Mouse (Mus musculus) limb, embryonic 14.5 days (tissue): ENCODE measurements around the gene Zfp143. TPM values are rescaled to one million over a fixed set of nuclear protein-coding genes. Genes with fewer than 3 reads are reported as not detected.

Experiments used
- ATAC-seq: fragments of 200-750 bp; cut with Nextera tagmentation; 2 replicates; pipeline ENCODE4 v1.8.0; 2017; ENCODE audit warnings: low read depth, moderate number of reproducible peaks, moderate TSS enrichment; ENCODE audit not compliant: low FRiP score
- DNase-seq: peaks from one replicate; pipeline ENCODE4 v3.0.0-alpha.2; 2015; ENCODE audit warnings: low spot score
- H3K27ac ChIP-seq: fragments of 300-500 bp; sonication (generic); replicated peaks from 2 replicates; pipeline ENCODE4 v1.5.1; 2014; ENCODE audit warnings: low read depth, mild to moderate bottlenecking, low read length, moderate library complexity, mixed read lengths
- H3K27me3 ChIP-seq: fragments of 300-500 bp; sonication (generic); 2 replicates; pipeline ENCODE4 v1.6.1; 2014; ENCODE audit warnings: low read length, mixed read lengths; ENCODE audit not compliant: control insufficient read depth, insufficient read depth
- H3K36me3 ChIP-seq: fragments of 300-500 bp; sonication (generic); 2 replicates; pipeline ENCODE4 v1.6.1; 2014; ENCODE audit warnings: mild to moderate bottlenecking, low read length, moderate library complexity, mixed read lengths; ENCODE audit not compliant: control insufficient read depth, insufficient read depth
- H3K4me1 ChIP-seq: fragments of 300-500 bp; sonication (generic); 2 replicates; pipeline ENCODE4 v1.6.1; 2014; ENCODE audit warnings: antibody characterized with exemption, low read length, mixed read lengths; ENCODE audit not compliant: control insufficient read depth, insufficient read depth
- H3K4me2 ChIP-seq: fragments of 300-500 bp; sonication (generic); replicated peaks from 2 replicates; pipeline ENCODE4 v1.6.1; 2014; ENCODE audit warnings: low read depth, mild to moderate bottlenecking, low read length, moderate library complexity; ENCODE audit not compliant: severe bottlenecking
- H3K4me3 ChIP-seq: fragments of 300-500 bp; sonication (generic); replicated peaks from 2 replicates; pipeline ENCODE4 v1.5.1; 2014; ENCODE audit warnings: low read length
- H3K9ac ChIP-seq: fragments of 300-500 bp; sonication (generic); 2 replicates; pipeline ENCODE4 v1.6.1; 2014; ENCODE audit warnings: mild to moderate bottlenecking, low read depth, low read length, moderate library complexity; ENCODE audit not compliant: severe bottlenecking
- H3K9me3 ChIP-seq: fragments of 300-500 bp; sonication (generic); 2 replicates; pipeline ENCODE4 v1.6.1; 2016; ENCODE audit warnings: low read length; ENCODE audit not compliant: control insufficient read depth
- POLR2A ChIP-seq: fragments of 200-500 bp; IDR thresholded peaks from 2 replicates; pipeline ENCODE4 v1.8.0; 2012; ENCODE audit warnings: inconsistent platforms, mild to moderate bottlenecking, moderate library complexity, borderline replicate concordance; ENCODE audit not compliant: insufficient read depth, insufficient read length; ENCODE audit errors: extremely low read depth
- WGBS: fragments of 180-500 bp; shearing (Covaris S2); extraction: QIAGEN DNeasy Blood & Tissue Kit; methylation state at CpG from one replicate; pipeline ENCODE4 v1.1.7; 2014; 5-methylcytosine and 5-hydroxymethylcytosine counted together
- polyA plus RNA-seq, 2 experiments: library from polyadenylated mRNA; depleted of rRNA in 1 of 2; stranded (reverse) in 1 of 2; unstranded in 1 of 2; fragments of >200 nt; fragmentation: Nextera tagmentation in 1 of 2; extraction: Ambion mirVana in 1 of 2; gene quantifications; 2 replicates each; pipeline versions ENCODE4 v1.2.1 to v1.2.3; 2012 to 2014

Zfp143 gene
- polyA plus RNA-seq, 2 experiments = 14.1 to 18.0 TPM

DNA sequence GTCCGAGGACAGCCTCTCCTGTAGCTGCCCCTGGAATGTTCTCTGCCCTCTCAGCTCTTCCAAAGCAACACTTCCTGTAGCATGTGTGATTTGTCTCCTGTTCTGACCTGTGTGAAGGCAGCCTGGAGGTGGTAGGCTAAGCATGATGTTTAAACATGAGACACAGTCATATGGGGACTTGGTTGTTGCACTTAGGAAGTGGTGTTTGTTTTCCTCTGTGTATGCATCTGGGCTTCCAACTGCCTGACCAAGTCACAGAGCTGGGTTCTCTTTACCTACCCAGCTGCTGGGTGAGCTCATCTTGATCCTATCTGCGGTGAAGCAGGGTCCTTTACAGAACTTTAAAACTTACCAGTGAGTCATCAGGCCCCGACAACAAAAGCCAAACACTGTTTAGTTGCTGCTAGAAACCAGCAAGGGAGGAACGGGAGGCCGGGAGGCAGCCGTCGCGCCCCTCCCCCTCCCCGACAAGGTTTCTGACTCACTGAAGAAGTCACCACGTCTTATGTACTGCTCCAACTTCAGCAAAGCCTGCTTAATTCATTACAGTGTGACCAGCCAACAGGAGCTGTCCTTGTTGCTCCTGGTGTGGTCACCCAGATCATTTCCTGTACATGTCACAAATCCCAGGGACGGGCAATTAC, 48.1 kb downstream of the Zfp143 start:
- Histone ChIP-seq H3K4me1 (peaks cover 7% of the 10 kb centered on the region; the same call in 1 of the 2 replicates), H3K27me3 (no peaks in the 10 kb centered on the region), H3K9me3 (no peaks in the 10 kb centered on the region), H3K36me3 (no peaks in the 10 kb centered on the region), H3K4me2 (peak overlapping the region; percentile 27), H3K9ac (0 out of 2 replicates have a peak overlapping the region, but pooled peaks have one; percentile 38), H3K4me3 (no peak overlapping the region), H3K27ac (0 out of 2 replicates have a peak overlapping the region, but pooled peaks have one; percentile 27)
- 14% methylated on average over 11 of the region's 11 CpGs for WGBS
- peak; percentile 71 for DNase-seq
- ATAC-seq = peak; percentile 58; the same call in 1 of the 2 replicates
- no peak for TF ChIP-seq POLR2A

GRCm38 (mm10) chr7:110110061-110110656, 49.1 kb downstream of the Zfp143 start:
- 55% methylated on average over 4 of the region's 4 CpGs for WGBS
- TF ChIP-seq POLR2A = no peak
- Histone ChIP-seq H3K27ac (no peak overlapping the region), H3K9me3 (no peaks in the 10 kb centered on the region), H3K4me2 (no peak overlapping the region), H3K4me1 (peaks cover 7% of the 10 kb centered on the region; the same call in 1 of the 2 replicates), H3K27me3 (no peaks in the 10 kb centered on the region), H3K36me3 (no peaks in the 10 kb centered on the region), H3K4me3 (no peak overlapping the region), H3K9ac (no peak overlapping the region)
- DNase-seq = no peak
- no peak for ATAC-seq

- ATAC-seq = peak; percentile 57; the same call in 1 of the 2 replicates
- H3K27ac ChIP-seq = no peak overlapping the region
- TF ChIP-seq POLR2A = no peak
- H3K4me2 ChIP-seq = no peak overlapping the region
- H3K4me1 ChIP-seq = no peaks in the 10 kb centered on the region
- H3K27me3 ChIP-seq = no peaks in the 10 kb centered on the region
- WGBS = 38% methylated on average over 5 of the region's 5 CpGs
- no peaks in the 10 kb centered on the region for H3K9me3 ChIP-seq
- H3K36me3 ChIP-seq = no peaks in the 10 kb centered on the region
- H3K4me3 ChIP-seq = no peak overlapping the region
- DNase-seq = no peak
- H3K9ac ChIP-seq = no peak overlapping the region
Observed at GRCm38 (mm10) chr7:110114699-110115098, 53.7 kb downstream of the Zfp143 start.

DNA sequence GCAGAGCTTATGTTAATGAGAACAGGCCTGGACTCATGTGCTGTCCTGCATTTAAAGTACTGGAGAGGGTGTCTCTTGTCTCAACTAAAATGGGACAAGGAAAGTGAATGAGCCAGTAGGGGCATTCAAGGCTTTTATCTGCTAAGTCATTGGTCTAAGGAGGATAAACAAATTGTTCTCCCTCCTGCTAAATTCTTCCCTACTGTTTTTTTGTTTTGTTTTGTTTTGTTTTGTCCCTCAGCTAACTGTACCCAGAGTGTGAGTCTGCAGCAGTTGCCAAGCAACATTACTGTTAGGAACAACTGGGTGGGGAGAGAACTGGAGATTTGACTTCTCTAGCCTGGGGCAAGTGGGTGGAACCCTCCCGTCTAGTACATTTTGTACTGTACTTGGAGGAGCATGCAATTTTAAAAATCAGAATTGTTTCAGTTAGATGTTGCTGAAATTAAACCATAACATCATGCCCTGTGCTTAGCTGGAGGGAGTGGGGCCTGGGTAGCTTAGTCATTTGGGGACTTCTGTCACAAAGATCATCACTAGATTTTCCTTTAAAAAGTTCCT, 55.8 kb downstream of the Zfp143 start:
- DNase-seq (peak; percentile 33), ATAC-seq (no peak)
- H3K36me3 ChIP-seq = no peaks in the 10 kb centered on the region
- H3K9ac ChIP-seq = no peak overlapping the region
- H3K9me3 ChIP-seq = no peaks in the 10 kb centered on the region
- H3K4me1 ChIP-seq = no peaks in the 10 kb centered on the region
- WGBS = 53% methylated on average over 1 of the region's 1 CpGs
- H3K4me3 ChIP-seq = no peak overlapping the region
- H3K4me2 ChIP-seq = no peak overlapping the region
- TF ChIP-seq POLR2A = no peak
- no peak overlapping the region for H3K27ac ChIP-seq
- no peaks in the 10 kb centered on the region for H3K27me3 ChIP-seq

- H3K27me3 ChIP-seq = no peaks in the 10 kb centered on the region
- ATAC-seq (no peak), DNase-seq (no peak)
- H3K4me2 ChIP-seq = no peak overlapping the region
- H3K4me1 ChIP-seq = no peaks in the 10 kb centered on the region
- H3K9ac ChIP-seq = no peak overlapping the region
- H3K27ac ChIP-seq = no peak overlapping the region
- no peaks in the 10 kb centered on the region for H3K36me3 ChIP-seq
- no peak for TF ChIP-seq POLR2A
- H3K4me3 ChIP-seq = no peak overlapping the region
- WGBS = 82% methylated on average over 2 of the region's 2 CpGs
- H3K9me3 ChIP-seq = no peaks in the 10 kb centered on the region
Observed at GRCm38 (mm10) chr7:110118448-110118847, 57.4 kb downstream of the Zfp143 start.
